In genomic region chr12:71342397-71342796, GRCm38 (mm10) we compare ENCODE assay signal across 9 mouse cellular contexts. TPM values are rescaled to one million over a fixed set of nuclear protein-coding genes. Genes with fewer than 3 reads are reported as not detected.
DNase-seq lines count a peak whose midpoint lies in the region; ATAC-seq lines count a peak whose summit lies in the region.
"Had no signal": no experiment of that assay in that cellular context is flagged by ENCODE, and none has a peak within 500 bp of the region (broad histone marks: within the 10 kb centered on the region; RNA-seq: fewer than 3 reads in every experiment).

No protein-coding gene starts in this region.

- H3K4me1 ChIP-seq in kidney, embryonic 15.5 days: peaks cover 28% of the 10 kb centered on the region
- peaks cover 5% of the 10 kb centered on the region; the same call in 1 of the 2 replicates for H3K4me1 ChIP-seq in forebrain, embryonic 14.5 days (ENCODE audit: control insufficient read depth, insufficient read depth, low read length)

- no peak overlapping the region for H3K9ac ChIP-seq in kidney, embryonic 15.5 days
- no peak overlapping the region for H3K9ac ChIP-seq in forebrain, embryonic 14.5 days (ENCODE audit: low read length)
- H3K9ac ChIP-seq: midbrain, embryonic 12.5 days had no signal

- no peak for ATAC-seq in CD4-positive, CD25-positive, alpha-beta regulatory T cell, adult 4 months
- no peak for ATAC-seq in kidney, embryonic 15.5 days (replicated peaks; ENCODE audit: low FRiP score)
- peak; percentile 51 for ATAC-seq in megakaryocyte, adult 5-6 weeks (ENCODE audit: poor library complexity, severe bottlenecking)
- ATAC-seq in forebrain, embryonic 14.5 days: no peak

- no peaks in the 10 kb centered on the region for H3K9me3 ChIP-seq in kidney, embryonic 15.5 days (replicated peaks)
- no peaks in the 10 kb centered on the region for H3K9me3 ChIP-seq in forebrain, embryonic 14.5 days (replicated peaks; ENCODE audit: control insufficient read depth, low read length)
- H3K9me3 ChIP-seq: midbrain, embryonic 12.5 days had no signal

- H3K4me3 ChIP-seq in kidney, embryonic 15.5 days (replicated peaks): no peak overlapping the region
- no peak overlapping the region for H3K4me3 ChIP-seq in forebrain, embryonic 14.5 days (ENCODE audit: low read depth, low read length)
- H3K4me3 ChIP-seq: midbrain, embryonic 12.5 days had no signal

- 44% methylated on average over 13 of the region's 13 CpGs for WGBS in kidney, embryonic 15.5 days
- WGBS in forebrain, embryonic 14.5 days: 50% methylated on average over 13 of the region's 13 CpGs

- H3K4me2 ChIP-seq in kidney, embryonic 15.5 days: peak overlapping the region; percentile 42
- no peak overlapping the region for H3K4me2 ChIP-seq in forebrain, embryonic 14.5 days (ENCODE audit: low read length)
- H3K4me2 ChIP-seq: midbrain, embryonic 12.5 days had no signal

- peak; percentile 22 for DNase-seq in CD4-positive, CD25-positive, alpha-beta regulatory T cell, adult 2 months (ENCODE audit: low read depth, low spot score)
- peak; percentile 17 for DNase-seq in urinary bladder, postnatal 14 days (ENCODE audit: low spot score)
- no peak for DNase-seq in urinary bladder, postnatal 36 days (ENCODE audit: low spot score in 2 of 2)
- no peak for DNase-seq in frontal cortex, postnatal 25 days (ENCODE audit: low spot score in 2 of 2)
- DNase-seq in forebrain, embryonic 14.5 days (ENCODE audit: low spot score): no peak

- H3K36me3 ChIP-seq in kidney, embryonic 15.5 days: no peaks in the 10 kb centered on the region
- H3K36me3 ChIP-seq in forebrain, embryonic 14.5 days (ENCODE audit: control insufficient read depth, insufficient read depth, low read length): no peaks in the 10 kb centered on the region
- H3K36me3 ChIP-seq: midbrain, embryonic 12.5 days had no signal

- no peaks in the 10 kb centered on the region for H3K27me3 ChIP-seq in kidney, embryonic 15.5 days
- H3K27me3 ChIP-seq in forebrain, embryonic 14.5 days (replicated peaks; ENCODE audit: control insufficient read depth, insufficient read depth, low read length): no peaks in the 10 kb centered on the region
- H3K27me3 ChIP-seq: midbrain, embryonic 12.5 days had no signal

- no peak overlapping the region for H3K27ac ChIP-seq in kidney, embryonic 15.5 days
- no peak overlapping the region for H3K27ac ChIP-seq in forebrain, embryonic 14.5 days (ENCODE audit: low read depth, low read length)
- H3K27ac ChIP-seq: midbrain, embryonic 12.5 days had no signal

RNA-seq across cellular contexts. Expression of gene Dact1, which starts 32.7 kb away (rescaled TPM):
- polyA plus RNA-seq in CD4-positive, CD25-positive, alpha-beta regulatory T cell, adult 4 months (2017; shearing (Covaris generic)): not detected
- polyA plus RNA-seq in kidney, embryonic 15.5 days (2015; fragmentation: Nextera tagmentation; extraction: Ambion mirVana): 16.3 and 18.9 TPM in 2 replicates
- 0.09 TPM in 1 of 2 replicates, not detected in the other for total RNA-seq in megakaryocyte, adult 5-6 weeks (2015)
- 0.15 TPM in 1 of 2 replicates, not detected in the other for total RNA-seq in megakaryocyte, adult 5-6 weeks (2017)
- polyA plus RNA-seq in forebrain, embryonic 14.5 days (2014; fragmentation: Nextera tagmentation; extraction: Ambion mirVana): 24.9 and 25.5 TPM in 2 replicates

Comparison
In these comparisons a context has a peak if more than half of its experiments do, and no peak if none do; other contexts are left out.
1. DNase-seq: peak in CD4-positive, CD25-positive, alpha-beta regulatory T cell, adult 2 months (single experiment) and urinary bladder, postnatal 14 days (single experiment); none in urinary bladder, postnatal 36 days (0 of 2), frontal cortex, postnatal 25 days (0 of 2) and forebrain, embryonic 14.5 days (single experiment).
2. RNA of gene Dact1, which starts 32.7 kb away (polyA plus RNA-seq): 24.9 to 25.5 TPM in forebrain, embryonic 14.5 days and 16.3 to 18.9 TPM in kidney, embryonic 15.5 days; not detected in CD4-positive, CD25-positive, alpha-beta regulatory T cell, adult 4 months; every median in the first group is over 10 times any median in the second.